ENCODE assay signal across 25 mouse cellular contexts in the genomic region with DNA sequence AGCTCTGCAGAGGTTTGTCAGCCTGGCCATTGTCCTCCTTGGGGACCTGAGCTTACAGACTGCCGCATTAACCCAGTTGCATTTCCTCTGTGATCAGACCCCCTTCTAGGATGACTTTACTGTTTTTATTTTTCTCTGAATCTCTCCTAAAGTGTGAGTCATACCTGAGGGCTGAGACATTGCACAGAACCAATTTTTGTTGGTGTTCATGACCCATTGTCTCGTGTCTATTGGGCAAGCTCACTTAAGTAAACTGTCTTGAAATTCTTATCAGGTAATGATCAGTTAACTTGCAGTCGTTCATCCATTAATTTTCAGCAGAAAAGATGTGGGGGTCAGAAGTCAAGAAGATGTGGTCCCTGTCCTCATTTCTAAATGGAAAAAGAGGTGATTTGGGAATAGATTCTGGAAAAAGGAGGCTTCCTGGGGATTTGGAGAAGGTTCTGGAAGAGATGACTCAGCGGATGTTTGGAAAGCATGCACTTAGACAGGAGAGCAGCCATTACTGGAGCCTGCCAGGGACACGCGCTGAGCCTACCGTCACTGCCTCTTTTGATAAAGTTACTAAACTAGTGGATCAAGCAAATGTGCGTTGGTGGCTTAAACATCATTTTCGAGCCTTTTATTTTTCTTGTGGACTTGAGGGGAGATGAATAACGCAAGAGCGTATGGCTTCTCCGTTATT. TPM values are rescaled to one million over a fixed set of nuclear protein-coding genes. Genes with fewer than 3 reads are reported as not detected.
DNase-seq lines count a peak whose midpoint lies in the region; ATAC-seq and TF ChIP-seq lines count a peak whose summit lies in the region.
"Had no signal": no experiment of that assay in that cellular context is flagged by ENCODE, and none has a peak within 500 bp of the region (broad histone marks: within the 10 kb centered on the region; RNA-seq: fewer than 3 reads in every experiment).

No protein-coding gene starts in this region.

- H3K9ac ChIP-seq in hindbrain, embryonic 14.5 days: no peak overlapping the region
- H3K9ac ChIP-seq: embryonic facial prominence, embryonic 15.5 days; forebrain, embryonic 12.5 days; hindbrain, embryonic 15.5 days had no signal

- no peak for TF ChIP-seq CTCF in gastrocnemius, adult 2 months (IDR thresholded peaks at IDR 0.05)

- H3K4me1 ChIP-seq in hindbrain, embryonic 14.5 days (replicated peaks; ENCODE audit: control insufficient read depth, insufficient read depth, low read length): no peaks in the 10 kb centered on the region
- H3K4me1 ChIP-seq: embryonic facial prominence, embryonic 15.5 days; forebrain, embryonic 12.5 days; hindbrain, embryonic 15.5 days had no signal

- no peaks in the 10 kb centered on the region for H3K9me3 ChIP-seq in hindbrain, embryonic 14.5 days (ENCODE audit: control insufficient read depth, low read length)
- H3K9me3 ChIP-seq: embryonic facial prominence, embryonic 15.5 days; forebrain, embryonic 12.5 days; hindbrain, embryonic 10.5 days; hindbrain, embryonic 15.5 days had no signal

- no peaks in the 10 kb centered on the region for H3K36me3 ChIP-seq in hindbrain, embryonic 14.5 days (replicated peaks; ENCODE audit: control insufficient read depth, insufficient read depth)
- H3K36me3 ChIP-seq: embryonic facial prominence, embryonic 15.5 days; forebrain, embryonic 12.5 days; G1E; hindbrain, embryonic 10.5 days; hindbrain, embryonic 15.5 days had no signal

- H3K27me3 ChIP-seq in hindbrain, embryonic 14.5 days (ENCODE audit: control insufficient read depth, insufficient read depth, low read length): no peaks in the 10 kb centered on the region
- H3K27me3 ChIP-seq: embryonic facial prominence, embryonic 15.5 days; forebrain, embryonic 12.5 days; hindbrain, embryonic 15.5 days had no signal

- WGBS in hindbrain, embryonic 14.5 days: 91% methylated on average over 12 of the region's 12 CpGs

- H3K27ac ChIP-seq in gastrocnemius, adult 2 months: no peak overlapping the region
- H3K27ac ChIP-seq in hindbrain, embryonic 14.5 days: no peak overlapping the region
- H3K27ac ChIP-seq: embryonic facial prominence, embryonic 15.5 days; forebrain, embryonic 12.5 days; hindbrain, embryonic 10.5 days; hindbrain, embryonic 15.5 days had no signal

- H3K4me2 ChIP-seq in hindbrain, embryonic 14.5 days (replicated peaks): no peak overlapping the region
- H3K4me2 ChIP-seq: embryonic facial prominence, embryonic 15.5 days; forebrain, embryonic 12.5 days; hindbrain, embryonic 15.5 days had no signal

- ATAC-seq in hindbrain, embryonic 14.5 days (ENCODE audit: low FRiP score): no peak
- ATAC-seq: CD4-positive, CD25-positive, alpha-beta regulatory T cell, adult 4 months; forebrain, embryonic 16.5 days; intestine, embryonic 16.5 days had no signal

- no peak overlapping the region for H3K4me3 ChIP-seq in gastrocnemius, adult 2 months
- H3K4me3 ChIP-seq in hindbrain, embryonic 14.5 days (replicated peaks; ENCODE audit: low read length): no peak overlapping the region
- H3K4me3 ChIP-seq: embryonic facial prominence, embryonic 15.5 days; erythroblast, embryonic 14.5 days; forebrain, embryonic 12.5 days; hindbrain, embryonic 10.5 days; hindbrain, embryonic 15.5 days had no signal

- intact Hi-C loops in gastrocnemius, adult 2 months (cut with DNase I): no loop called here
- intact Hi-C loops in gastrocnemius, postnatal 36 days (cut with DNase I): no loop called here

- peak; percentile 33 for DNase-seq in gastrocnemius, adult 2 months
- no peak for DNase-seq in gastrocnemius, postnatal 36 days
- peak; percentile 23 for DNase-seq in 3134 (ENCODE audit: extremely low read depth, insufficient read length, low spot score)
- DNase-seq in MN1 (ENCODE audit: low spot score): peak; percentile 32
- DNase-seq in skeletal muscle tissue, adult 2 months (ENCODE audit: low read depth, low spot score): peak; percentile 33
- no peak for DNase-seq in urinary bladder, postnatal 25 days (ENCODE audit: low spot score)
- DNase-seq in hindbrain, embryonic 14.5 days (ENCODE audit: low spot score): no peak
- DNase-seq: adrenal gland, adult 8-10 months; adrenal gland, postnatal 36 days; B cell, adult 2 months; cerebellum, adult 11 months; cerebellum, adult 8-10 months; cerebellum, postnatal 14 days; embryo, embryonic 11 days; gastrocnemius, postnatal 25 days; kidney, adult 2 months had no signal

RNA-seq across cellular contexts. Expression of a gene that starts 40.0 kb away (rescaled TPM):
- total RNA-seq in gastrocnemius, adult 2 months (2021): 1 to 10 TPM; 2.0 to 2.5 TPM
- total RNA-seq in gastrocnemius, postnatal 36 days (2021): 1 to 10 TPM; 1.9 to 2.6 TPM
- 6.6 and 8.0 TPM in 2 replicates for polyA plus RNA-seq in hindbrain, embryonic 14.5 days (2014; fragmentation: Nextera tagmentation; extraction: Ambion mirVana)

Comparison
In these comparisons a context has a peak if more than half of its experiments do, and no peak if none do; other contexts are left out.
1. DNase-seq: peak in gastrocnemius, adult 2 months (single experiment), 3134 (single experiment), MN1 (single experiment) and skeletal muscle tissue, adult 2 months (single experiment); none in gastrocnemius, postnatal 36 days (0 of 2), urinary bladder, postnatal 25 days (single experiment) and hindbrain, embryonic 14.5 days (single experiment).